In genomic region chr6:99212461-99212860, GRCm38 (mm10) we compare ENCODE assay signal across 13 mouse cellular contexts.
"Had no signal": no experiment of that assay in that cellular context is flagged by ENCODE, and none has a peak within 500 bp of the region (broad histone marks: within the 10 kb centered on the region; RNA-seq: fewer than 3 reads in every experiment).

No protein-coding gene starts in this region.

- H3K27me3 ChIP-seq: limb, embryonic 12.5 days had no signal

- H3K36me3 ChIP-seq: limb, embryonic 12.5 days; neural tube, embryonic 15.5 days had no signal

- H3K4me3 ChIP-seq: left cerebral cortex, adult 2 months; limb, embryonic 12.5 days; myocyte; neural tube, embryonic 15.5 days had no signal

- DNase-seq: kidney, adult 8-10 months; lung, embryonic 14.5 days; lung, postnatal 14 days; right cerebral cortex, adult 18-20 months had no signal

- H3K4me2 ChIP-seq: limb, embryonic 12.5 days; lung, embryonic 14.5 days; neural tube, embryonic 15.5 days had no signal

- H3K27ac ChIP-seq: left cerebral cortex, adult 2 months; limb, embryonic 12.5 days; liver, embryonic 14.5 days; macrophage; neural tube, embryonic 15.5 days; stomach, postnatal 0 days had no signal

- ATAC-seq: intestine, postnatal 0 days; midbrain, embryonic 16.5 days had no signal

- H3K9ac ChIP-seq: limb, embryonic 12.5 days; liver, embryonic 14.5 days; lung, embryonic 14.5 days; neural tube, embryonic 15.5 days had no signal

- H3K9me3 ChIP-seq: limb, embryonic 12.5 days; neural tube, embryonic 15.5 days had no signal
